Mouse (Mus musculus) cerebral cortex, adult 2 months (tissue): ENCODE measurements around the gene Morc2a.

ENCODE experiments used
- WGBS: fragments of 180-500 bp; shearing (Covaris S2); methylation state at CpG from one replicate; pipeline ENCODE4 v1.1.7; 2018; 5-methylcytosine and 5-hydroxymethylcytosine counted together

Gene Morc2a

DNA sequence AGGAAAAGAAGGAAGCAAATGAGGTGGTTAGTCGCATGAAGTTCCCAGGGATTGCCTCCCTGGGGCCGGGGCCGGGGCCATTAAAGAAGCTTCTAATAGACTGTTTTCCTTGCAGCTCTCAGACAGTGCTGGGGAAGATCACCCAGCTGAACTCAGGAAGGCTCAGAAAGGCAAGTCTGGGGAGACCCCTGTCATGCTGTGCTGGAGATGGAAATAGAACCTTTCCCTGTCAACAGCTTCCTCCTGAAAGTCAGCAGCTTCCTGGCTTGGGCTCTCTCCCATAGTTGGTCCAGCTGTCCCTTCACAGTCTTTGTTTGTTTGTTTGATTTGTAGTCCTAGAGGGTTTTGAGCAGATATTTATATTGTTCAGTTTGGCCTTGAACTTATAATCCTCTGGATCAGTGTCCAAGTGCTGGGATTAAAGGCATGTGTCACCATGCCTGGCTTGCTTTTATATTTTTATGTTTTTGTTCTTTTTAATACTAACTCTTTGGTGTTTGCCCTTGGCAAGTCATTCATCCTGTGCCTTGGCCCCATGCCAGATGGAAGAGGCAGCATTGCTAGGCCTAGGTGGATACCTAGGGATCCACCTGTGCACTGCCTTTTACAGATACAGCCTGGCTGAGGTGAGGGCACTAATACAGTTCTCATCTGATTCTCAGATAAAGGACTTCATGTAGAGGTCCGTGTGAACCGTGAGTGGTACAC, 35.9 kb downstream of the Morc2a start:
- 66% methylated on average over 5 of the region's 5 CpGs for WGBS

DNA sequence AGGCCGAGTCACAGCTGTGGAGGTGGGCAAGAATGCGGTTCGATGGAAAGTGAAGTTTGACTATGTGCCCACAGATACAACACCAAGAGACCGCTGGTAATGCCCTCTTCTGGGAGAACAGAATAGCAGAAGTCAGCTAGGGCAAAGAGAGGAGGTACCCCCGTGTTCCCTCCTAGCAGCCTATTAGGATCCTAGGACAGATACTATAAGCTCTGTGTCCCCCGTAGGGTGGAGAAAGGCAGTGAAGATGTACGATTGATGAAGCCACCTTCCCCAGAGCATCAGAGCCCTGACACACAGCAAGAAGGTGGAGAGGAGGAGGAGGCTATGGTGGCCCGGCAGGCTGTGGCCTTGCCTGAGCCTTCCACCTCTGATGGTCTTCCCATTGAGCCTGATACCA, 36.4 kb downstream of the Morc2a start:
- WGBS: 86% methylated on average over 8 of the region's 8 CpGs

DNA sequence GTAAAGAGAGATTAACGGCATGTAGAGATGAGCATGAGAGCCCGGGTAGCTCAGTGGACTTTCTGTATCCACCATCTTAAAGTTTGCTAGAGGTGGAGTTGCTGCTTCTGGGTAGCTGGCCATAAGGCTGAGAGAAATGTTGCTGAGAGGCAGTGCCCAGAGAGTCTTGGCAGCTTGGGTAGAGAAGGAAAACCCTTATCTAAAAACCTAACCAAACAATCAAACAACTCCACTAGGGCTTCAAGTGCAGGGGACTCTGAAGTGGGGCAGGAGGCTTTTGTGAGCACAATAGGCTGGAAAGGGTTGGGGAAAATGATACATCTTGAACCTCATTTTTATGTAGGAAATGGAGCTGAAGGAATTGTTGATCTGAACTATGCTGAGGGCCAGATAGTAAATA, 37.3 kb downstream of the Morc2a start:
- WGBS: 92% methylated on average over 2 of the region's 2 CpGs

DNA sequence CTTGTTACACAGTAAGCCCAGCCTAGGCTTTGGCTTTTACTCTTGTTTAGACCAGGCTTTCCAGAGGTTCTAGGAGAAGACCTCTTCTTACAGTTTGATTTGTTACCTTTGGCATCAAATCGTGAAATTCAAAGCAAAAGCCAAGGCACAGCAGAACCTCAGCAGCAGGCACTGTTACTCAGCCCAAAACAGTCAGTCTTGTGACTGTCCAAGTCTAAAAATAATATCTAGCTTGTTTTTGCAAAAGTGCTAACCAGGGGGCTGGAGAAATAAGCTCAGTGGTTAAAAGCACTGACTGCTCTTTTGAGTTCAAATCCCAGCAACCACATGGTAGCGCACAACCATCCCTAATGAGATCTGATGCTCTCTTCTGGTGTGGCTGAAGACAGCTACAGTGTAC, 37.9 kb downstream of the Morc2a start:
- WGBS: 57% methylated on average over 2 of the region's 2 CpGs

DNA sequence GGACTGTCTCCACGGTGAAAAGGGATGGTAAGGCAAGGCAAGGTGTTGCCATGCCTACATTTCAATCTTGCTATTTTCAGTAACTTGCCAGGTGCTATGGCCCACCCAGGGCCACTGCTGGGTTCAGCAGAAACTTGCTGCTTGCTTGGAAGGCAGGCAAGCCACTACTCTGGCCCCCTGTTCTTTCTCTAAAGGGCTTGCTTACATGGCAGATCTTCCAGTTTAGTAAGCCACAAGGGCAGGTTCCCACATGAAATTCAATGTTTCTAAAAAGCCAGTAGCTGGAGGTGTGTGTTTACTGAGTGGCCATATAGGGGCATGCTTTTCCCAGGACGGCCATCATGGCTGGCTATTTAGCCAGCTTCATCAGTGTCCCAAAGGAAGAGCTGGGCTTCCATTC, 42.8 kb downstream of the Morc2a start:
- WGBS: 81% methylated on average over 2 of the region's 2 CpGs

DNA sequence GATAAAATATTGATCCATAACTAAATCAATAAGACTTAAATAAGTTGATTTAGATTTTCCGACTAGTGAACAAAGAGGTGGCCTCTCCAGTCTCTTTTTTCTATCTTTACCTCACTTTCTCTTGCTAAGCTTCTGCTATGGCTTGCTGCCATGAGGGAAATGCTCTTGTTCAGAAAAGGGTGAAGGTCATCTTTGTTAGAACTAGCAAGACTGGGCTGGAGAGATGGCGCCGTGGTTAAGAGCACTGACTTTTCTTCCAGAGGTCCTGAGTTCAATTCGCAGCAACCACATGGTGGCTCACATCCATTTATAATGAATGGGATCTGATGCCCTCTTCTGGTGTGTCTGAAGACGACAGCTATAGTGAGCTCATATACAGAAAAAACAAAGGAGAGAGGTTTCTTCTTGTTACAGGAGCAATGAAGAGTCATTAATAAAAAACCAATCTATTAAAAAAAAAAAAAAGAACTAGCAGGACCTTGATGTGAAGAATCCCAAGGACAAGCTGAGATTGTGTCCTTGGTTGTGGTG, 47.2 kb downstream of the Morc2a start:
- WGBS: 80% methylated on average over 5 of the region's 5 CpGs

DNA sequence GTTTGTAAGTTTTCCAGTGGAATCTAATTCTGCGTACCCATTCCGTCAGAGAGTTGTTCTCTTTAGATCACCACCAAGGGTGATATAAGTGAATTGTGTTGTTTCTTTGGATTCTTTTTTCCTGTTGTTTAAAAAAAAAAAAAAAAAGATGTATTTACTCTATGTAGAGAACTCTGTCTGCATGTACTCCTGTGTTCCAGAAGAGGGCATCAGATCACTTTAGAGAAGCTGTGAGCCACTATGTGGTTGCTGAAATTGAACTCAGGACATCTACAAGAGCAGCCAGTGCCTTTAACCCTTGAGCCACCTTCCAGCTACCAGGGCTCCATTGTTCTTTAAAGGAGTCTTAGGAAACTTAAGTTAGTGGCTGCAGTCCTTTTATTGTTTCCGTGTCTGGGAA, 48.5 kb downstream of the Morc2a start:
- WGBS: 80% methylated on average over 3 of the region's 3 CpGs

DNA sequence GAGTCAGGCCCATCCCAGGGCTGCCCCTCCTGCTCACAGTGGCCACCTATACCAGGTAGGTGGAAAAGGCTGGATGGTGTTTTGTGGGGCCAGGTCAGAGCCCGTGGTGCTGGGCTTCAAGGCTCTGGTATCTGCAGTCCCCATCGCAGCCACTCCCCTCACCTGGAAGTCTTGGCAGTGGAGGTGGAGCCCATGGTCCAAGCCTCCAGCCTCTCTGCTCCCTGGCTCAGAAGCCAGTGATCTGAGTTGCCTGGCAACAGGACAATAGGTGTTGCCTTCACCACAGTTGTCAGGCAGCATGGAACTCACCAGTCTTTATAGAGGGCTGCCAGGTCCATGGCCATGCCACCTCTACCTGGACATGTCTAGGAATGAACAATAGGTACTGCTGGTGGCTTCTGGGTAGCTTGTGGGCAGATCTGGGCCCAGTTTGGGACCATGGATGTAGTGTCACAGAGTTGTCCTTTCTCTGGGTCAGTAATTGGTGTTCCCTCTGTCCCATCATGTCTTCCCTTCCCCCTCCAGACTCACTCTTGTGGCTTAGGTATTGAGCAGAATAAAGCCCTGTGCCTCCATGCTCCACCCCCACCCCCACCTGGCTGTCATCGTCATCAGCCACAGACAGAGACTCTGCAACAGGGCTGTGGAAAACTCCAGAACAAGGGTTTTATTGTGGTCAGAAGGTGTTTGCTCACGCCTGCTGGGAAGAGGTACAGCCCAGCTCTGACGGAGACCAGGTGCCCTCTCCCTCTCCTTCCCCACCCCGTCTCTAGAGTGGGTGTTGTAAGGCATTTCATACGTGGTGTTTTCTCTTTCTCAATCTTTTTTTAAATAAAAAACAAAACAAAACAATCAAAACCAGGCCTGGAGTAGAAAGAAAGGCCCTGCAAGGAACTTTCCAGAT, 54.4 kb downstream of the Morc2a start:
- WGBS: 75% methylated on average over 7 of the region's 7 CpGs

DNA sequence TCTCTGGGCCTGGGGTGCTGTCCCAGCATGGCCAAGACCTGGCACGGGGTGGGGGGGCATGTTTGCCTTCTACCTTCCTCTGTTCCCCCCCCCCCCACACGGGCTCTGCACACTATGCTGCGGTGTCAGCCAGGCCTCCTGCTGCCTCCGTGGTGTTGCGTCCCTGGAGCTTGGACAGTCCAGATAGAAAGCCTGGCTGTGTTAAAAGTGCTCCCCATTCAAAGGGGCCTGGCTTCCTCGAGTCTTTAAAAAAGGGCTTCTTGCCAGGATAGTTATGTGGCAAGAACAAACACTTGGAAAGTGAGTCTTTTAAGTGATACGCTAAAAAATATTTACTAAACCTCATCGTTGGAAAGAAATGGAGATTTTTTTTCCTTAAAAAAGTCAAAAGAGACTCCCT, 55.4 kb downstream of the Morc2a start:
- WGBS: 49% methylated on average over 8 of the region's 8 CpGs

DNA sequence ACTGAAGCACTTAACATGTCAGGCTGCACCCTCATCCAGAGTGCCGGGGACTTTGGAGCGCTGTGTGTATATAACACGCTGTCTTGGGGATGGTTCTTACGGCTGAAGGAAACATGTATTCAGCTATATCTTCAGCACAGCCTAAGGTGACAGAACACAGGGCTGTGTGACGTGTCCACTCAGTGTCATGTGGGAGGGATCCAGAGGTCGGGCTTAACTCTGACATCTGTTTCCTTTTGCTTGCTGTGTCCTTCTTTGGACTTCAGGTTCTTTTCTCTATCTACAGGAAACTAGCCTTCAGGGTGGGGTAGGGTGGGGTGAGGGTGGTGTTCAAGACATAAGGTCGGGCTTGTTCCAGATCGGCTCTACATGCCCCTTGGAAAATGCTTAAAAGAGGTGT, 58.1 kb downstream of the Morc2a start:
- WGBS: 81% methylated on average over 8 of the region's 8 CpGs

DNA sequence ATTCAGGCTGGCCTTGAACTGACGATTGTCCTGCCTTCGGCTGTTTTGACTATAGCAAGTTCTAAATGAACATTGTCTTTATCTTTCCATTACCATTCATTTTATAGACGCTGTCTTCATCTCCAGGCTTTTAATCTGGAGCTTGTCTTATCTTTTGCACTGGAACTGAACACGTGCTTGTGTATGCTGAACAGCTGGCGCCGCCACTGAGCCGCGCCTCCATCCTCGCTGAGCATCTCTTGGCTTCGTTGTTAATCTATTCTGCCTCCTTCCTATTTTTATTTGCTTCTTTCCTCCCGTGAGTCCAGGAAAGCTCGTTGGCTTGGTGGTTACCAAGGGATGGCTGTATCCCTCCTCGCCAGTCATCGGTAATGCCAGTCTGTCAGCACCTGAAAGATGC, 61.2 kb downstream of the Morc2a start:
- 38% methylated on average over 14 of the region's 14 CpGs for WGBS

DNA sequence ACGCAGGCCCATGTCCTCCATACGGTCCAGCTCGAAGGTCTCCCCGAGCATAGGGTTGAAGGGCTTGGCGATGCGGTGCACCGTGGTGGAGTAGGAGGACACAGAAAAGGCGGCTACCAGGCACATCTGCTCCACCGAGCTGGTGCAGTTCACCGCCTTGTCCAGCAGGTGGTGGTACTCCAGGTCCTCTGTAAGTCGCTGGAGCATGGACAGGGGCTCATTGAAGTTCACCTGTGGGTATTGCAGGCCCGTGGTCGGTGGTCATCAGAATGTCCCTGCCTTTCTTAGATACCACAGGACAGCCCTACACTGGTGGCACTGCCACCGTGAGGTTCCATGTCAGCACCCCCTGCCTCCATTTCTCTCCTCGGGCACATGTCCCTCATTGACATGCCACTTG, 65.5 kb downstream of the Morc2a start:
- WGBS: 28% methylated on average over 15 of the region's 15 CpGs

DNA sequence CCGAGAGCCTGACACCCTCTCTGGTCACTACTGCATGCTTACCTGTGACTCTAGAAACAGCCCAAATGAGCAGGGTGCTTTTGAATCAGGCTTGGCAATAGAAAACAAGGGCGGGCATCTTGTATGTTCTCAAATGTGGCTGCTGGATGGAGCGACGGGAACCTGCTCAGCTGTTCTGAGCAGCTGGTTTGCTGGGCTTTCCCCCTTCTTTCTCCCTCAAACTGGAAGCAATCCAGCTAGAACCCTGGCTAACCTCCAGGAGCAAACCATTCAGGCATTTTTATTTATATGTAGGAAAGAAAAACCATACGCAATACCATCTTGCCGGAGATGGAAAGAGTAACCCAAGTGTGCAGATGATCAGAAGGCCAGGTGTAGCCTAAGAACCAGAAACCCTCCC, 67.7 kb downstream of the Morc2a start:
- WGBS: 46% methylated on average over 6 of the region's 6 CpGs

DNA sequence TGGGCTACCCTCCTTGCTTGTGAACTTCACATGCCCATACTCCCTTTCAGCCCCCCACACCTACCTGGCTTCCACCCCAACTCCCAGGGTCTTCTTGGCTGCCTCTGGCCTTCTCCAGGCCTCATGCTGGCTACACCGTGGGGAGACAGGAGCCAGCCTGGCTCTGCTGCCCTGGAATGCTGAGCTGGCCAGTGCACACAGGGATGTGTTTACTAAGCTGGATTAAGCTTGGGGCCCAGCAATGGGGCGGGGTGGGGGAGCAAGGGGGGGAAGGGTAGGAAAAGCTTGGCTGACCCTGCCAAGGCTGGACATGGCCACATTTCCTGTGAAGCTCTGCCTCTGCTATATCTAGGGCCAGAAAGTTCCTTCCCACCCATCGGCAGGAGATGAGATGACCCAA, 73.0 kb downstream of the Morc2a start:
- 59% methylated on average over 3 of the region's 3 CpGs for WGBS

DNA sequence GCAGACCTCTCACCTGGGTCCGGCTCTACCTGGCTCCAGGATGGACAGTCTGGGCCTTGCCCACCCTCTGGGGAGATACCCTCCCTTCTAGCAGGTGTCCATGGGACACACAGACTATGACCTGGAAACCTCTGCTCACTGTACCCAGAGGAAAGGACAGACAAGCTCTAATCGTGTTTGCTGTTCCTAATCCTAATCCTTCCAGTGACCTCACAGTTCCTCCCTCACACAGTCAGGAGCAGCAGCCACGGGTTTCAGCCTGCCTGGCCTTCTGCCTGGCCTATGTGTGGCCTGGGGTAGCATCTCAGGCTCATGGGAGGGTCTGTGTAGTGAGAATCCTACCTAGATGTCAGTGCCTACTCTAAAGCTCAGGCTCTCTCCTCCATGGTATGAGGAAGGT, 73.9 kb downstream of the Morc2a start:
- WGBS: 56% methylated on average over 3 of the region's 3 CpGs

DNA sequence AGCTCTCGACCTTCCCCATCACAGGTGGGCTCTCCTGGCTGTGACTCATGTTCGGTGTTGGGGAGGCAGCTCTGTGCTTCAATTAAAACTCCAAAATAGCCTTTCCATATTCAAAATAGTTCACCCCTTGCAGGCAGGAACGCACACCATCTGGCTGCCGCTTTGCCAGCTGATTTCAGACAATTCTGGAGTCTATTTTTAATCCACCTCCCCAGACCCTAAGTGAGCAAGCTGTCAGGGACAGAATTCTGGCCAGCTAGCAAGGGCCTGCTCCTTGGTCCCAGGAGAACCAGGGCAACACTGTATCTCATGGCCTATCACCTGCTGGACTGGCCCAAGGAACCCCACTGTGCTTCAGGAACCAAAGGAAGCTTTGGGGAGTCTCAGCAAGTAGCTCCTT, 74.9 kb downstream of the Morc2a start:
- 32% methylated on average over 4 of the region's 4 CpGs for WGBS

DNA sequence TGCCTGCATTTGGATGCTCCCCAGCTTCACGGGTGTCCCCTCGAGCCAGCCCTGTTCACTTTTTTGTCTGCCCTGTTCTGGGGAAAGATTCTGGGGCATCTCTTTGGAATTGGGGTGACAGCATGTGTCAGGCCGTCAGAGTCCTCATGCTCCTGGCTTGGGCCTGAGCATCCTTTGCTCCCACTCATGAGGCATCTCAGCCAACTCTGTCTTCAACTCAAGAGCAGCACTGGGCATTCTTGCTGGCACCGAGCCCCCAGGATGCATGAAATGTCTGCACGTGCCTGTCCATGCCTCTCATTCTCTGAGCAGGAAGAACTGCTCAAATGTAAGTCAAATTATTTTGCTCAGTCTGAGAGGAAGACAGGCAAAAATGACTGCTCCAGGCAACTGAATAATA, 75.7 kb downstream of the Morc2a start:
- WGBS: 37% methylated on average over 5 of the region's 5 CpGs

DNA sequence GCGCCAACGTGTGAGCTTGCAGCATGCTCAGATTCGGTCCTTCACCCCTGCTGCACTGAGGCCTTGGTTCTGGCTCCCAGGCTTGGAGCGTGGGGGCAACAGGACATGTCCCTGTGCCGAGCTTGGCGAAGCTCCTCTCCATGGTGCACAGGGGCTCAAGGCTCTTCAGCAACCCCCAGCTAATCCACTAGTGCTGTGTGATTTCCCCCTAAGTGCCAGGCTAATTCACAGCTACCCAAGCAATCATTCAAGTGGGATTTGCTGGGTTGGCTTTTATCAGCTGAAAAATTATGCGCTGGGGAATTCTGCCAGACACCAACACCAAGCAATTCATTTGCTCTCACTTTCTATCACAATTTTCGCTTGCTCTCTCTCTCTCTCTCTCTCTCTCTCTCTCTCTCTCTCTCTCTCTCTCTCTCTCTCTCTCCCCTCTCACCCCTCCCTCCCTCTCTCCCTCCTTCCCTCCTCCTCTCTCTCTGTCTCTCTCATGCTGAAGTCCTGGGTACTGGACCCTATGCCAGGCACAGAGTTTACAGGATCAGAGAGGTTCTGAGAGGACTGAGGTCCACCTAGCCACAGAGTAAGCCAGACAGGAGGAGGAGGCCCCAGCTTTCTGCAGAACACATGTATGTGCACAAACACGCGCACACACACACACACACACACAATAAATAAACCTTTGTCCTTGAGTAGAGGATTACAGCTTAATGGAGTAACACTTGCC, 76.5 kb downstream of the Morc2a start:
- WGBS: 36% methylated on average over 10 of the region's 10 CpGs

DNA sequence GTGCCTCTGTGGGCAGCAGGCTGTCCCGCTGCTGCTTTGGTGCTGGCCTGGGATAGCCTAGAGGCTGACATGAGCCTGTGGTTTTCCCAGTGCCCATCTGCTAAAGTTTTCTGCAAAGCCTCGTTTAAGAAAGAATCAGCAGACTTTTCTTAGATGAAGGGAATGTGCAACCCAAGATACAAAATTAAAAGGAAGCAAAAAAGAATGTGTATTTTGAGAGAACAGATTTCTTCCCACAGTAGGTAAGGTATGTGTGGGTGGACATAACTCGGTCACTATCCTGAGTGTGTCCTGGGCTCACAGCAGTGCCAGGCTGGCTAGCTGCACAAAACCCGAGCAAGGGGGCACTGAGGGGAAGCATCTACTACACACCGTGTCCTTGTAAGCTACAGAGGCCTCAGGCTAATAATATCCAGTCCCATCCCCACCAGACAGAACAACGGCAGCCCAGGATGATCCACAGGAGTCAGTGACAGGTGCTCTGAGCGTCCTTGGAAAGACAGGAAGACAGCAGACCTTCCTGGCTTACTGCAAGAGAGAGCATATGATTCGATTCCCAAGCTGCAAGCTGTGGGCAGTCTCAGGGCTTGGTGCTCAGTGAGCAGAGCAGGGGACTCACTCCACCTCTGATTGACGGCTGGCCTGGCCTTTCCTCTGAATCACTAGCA, 78.6 kb downstream of the Morc2a start:
- 53% methylated on average over 9 of the region's 9 CpGs for WGBS

DNA sequence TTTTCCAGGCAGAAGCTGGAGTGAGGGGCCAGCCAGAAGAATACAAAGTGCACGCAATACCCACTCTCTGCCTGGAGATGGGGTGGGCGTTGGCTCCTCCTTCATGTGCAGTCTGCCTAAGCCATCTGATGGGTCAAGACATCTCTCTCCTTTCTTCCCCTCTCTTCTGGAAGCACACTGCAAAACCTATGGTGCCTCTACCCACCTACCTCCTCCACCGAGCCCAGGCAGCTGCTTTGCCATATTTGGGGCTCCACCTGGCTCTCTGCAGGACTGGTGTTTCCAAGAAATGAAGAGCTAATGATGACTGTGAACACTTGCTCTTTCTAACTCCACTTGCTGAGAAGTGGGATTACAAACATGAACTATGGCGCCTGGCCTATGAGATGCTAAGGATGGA, 82.5 kb downstream of the Morc2a start:
- WGBS: 67% methylated on average over 4 of the region's 4 CpGs

DNA sequence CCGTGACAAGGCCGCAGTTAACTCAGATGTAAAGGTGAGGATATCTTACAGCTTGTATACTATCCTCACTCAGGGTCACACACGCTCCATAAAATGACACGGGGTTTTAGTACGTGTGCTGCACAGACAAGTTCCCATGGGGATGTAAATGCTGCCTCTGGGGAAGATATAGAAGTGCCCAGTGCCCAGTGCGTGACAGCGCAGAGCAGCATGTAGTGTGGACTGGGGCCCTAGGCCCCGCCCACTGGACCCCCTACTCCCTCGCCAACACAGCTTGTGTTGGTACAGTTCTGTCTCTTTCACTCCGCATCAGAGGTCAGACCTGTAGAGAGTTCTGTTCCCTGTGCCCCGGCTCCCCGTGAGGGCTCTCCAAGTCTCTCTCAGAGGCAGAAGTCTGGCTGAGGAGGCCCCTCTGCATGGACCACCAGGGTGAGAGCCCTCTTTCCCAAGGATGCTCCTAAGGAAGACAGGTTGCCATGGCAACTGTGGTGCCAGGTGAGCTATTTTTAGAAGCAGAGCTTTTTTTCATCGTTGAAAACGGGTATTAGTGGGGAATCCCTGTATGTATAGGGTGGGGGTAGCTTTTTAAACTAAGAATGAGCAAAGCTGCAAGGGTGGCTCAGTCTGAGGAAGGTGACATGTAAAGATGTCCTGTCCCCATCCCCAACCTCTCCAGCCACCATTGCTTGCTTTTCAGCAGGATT, 85.1 kb downstream of the Morc2a start:
- 68% methylated on average over 14 of the region's 14 CpGs for WGBS
